In genomic region chr2:153533981-153534380, GRCm38 (mm10) we compare ENCODE assay signal across 26 mouse cellular contexts. TPM values are rescaled to one million over a fixed set of nuclear protein-coding genes. Genes with fewer than 3 reads are reported as not detected.
"Had no signal": no experiment of that assay in that cellular context is flagged by ENCODE, and none has a peak within 500 bp of the region (broad histone marks: within the 10 kb centered on the region; RNA-seq: fewer than 3 reads in every experiment).

No protein-coding gene starts in this region.

- H3K4me3 ChIP-seq: kidney, embryonic 15.5 days; liver, embryonic 12.5 days had no signal

- ATAC-seq: liver, embryonic 12.5 days had no signal

- H3K36me3 ChIP-seq: kidney, embryonic 15.5 days; liver, embryonic 12.5 days had no signal

- H3K9me3 ChIP-seq: kidney, embryonic 15.5 days had no signal

- H3K27ac ChIP-seq: kidney, embryonic 15.5 days had no signal

- DNase-seq: kidney, adult 11 months; kidney, adult 8-10 months; kidney, postnatal 14 days; lung, embryonic 14.5 days; lung, postnatal 10 days; lung, postnatal 4 days; midbrain, embryonic 14.5 days; thymus, adult 18-20 months; thymus, postnatal 4 days had no signal

- H3K4me2 ChIP-seq: kidney, embryonic 15.5 days; liver, embryonic 12.5 days; lung, embryonic 14.5 days; midbrain, embryonic 11.5 days had no signal

- H3K9ac ChIP-seq: kidney, embryonic 15.5 days; liver, embryonic 12.5 days; lung, embryonic 14.5 days had no signal

RNA-seq across cellular contexts. Expression of gene 4930404H24Rik, which starts 41.4 kb away (rescaled TPM):
- total RNA-seq: layer of hippocampus, postnatal 14 days; left cerebral cortex, postnatal 36 days; megakaryocyte progenitor cell, adult 5-6 weeks; megakaryocyte-erythroid progenitor cell, adult 5-6 weeks; midbrain, postnatal 0 days had no signal
- polyA plus RNA-seq: kidney, embryonic 15.5 days; large intestine, adult 2 months; limb, embryonic 11.5 days; limb, embryonic 14.5 days; liver, embryonic 12.5 days; liver, embryonic 16.5 days; lung, embryonic 14.5 days; midbrain, embryonic 11.5 days; midbrain, embryonic 14.5 days; midbrain, postnatal 0 days; neural tube, embryonic 11.5 days; neural tube, embryonic 14.5 days; small intestine, adult 2 months; spleen, adult 2 months; stomach, embryonic 16.5 days had no signal
